Mouse (Mus musculus) lung, postnatal 0 days (tissue): ENCODE results near the gene Lrfn3. TPM values are rescaled to one million over a fixed set of nuclear protein-coding genes. Genes with fewer than 3 reads are reported as not detected.

Experiments used
- ATAC-seq: fragments of 200-750 bp; cut with Nextera tagmentation; 2 replicates; pipeline ENCODE4 v1.8.0; 2017; ENCODE audit warnings: moderate library complexity
- DNase-seq: peaks from one replicate; pipeline ENCODE4 v3.0.0-alpha.2; 2016; ENCODE audit warnings: low spot score
- H3K27ac ChIP-seq: fragments of 300-500 bp; sonication (generic); 2 replicates; pipeline ENCODE4 v1.5.1; 2014; ENCODE audit warnings: antibody characterized with exemption, mild to moderate bottlenecking, low read length, mixed read lengths
- H3K27me3 ChIP-seq: fragments of 300-500 bp; sonication (generic); replicated peaks from 2 replicates; pipeline ENCODE4 v1.6.1; 2014; ENCODE audit warnings: low read length, mixed read lengths; ENCODE audit not compliant: insufficient read depth
- H3K36me3 ChIP-seq: fragments of 300-500 bp; sonication (generic); 2 replicates; pipeline ENCODE4 v1.6.1; 2014; ENCODE audit warnings: low read length, mixed read lengths; ENCODE audit not compliant: insufficient read depth
- H3K4me1 ChIP-seq: fragments of 300-500 bp; sonication (generic); 2 replicates; pipeline ENCODE4 v1.6.1; 2014; ENCODE audit warnings: antibody characterized with exemption, low read depth, low read length, mixed read lengths; ENCODE audit not compliant: insufficient read depth
- H3K4me2 ChIP-seq: fragments of 300-500 bp; sonication (generic); replicated peaks from 2 replicates; pipeline ENCODE4 v1.6.1; 2014; ENCODE audit warnings: low read depth, mild to moderate bottlenecking, low read length, moderate library complexity, mixed read lengths
- H3K4me3 ChIP-seq: fragments of 300-500 bp; sonication (generic); 2 replicates; pipeline ENCODE4 v1.5.1; 2014; ENCODE audit warnings: low read depth, low read length
- H3K9ac ChIP-seq: fragments of 300-500 bp; sonication (generic); replicated peaks from 2 replicates; pipeline ENCODE4 v1.6.1; 2014; ENCODE audit warnings: low read depth, mild to moderate bottlenecking
- H3K9me3 ChIP-seq: fragments of 300-500 bp; sonication (generic); 2 replicates; pipeline ENCODE4 v1.6.1; 2016; ENCODE audit warnings: low read length, mixed read lengths
- CTCF ChIP-seq: IDR thresholded peaks from 2 replicates; pipeline ENCODE4 v1.5.1; 2016; ENCODE audit warnings: antibody characterized with exemption, mild to moderate bottlenecking
- EP300 ChIP-seq: IDR thresholded peaks from 2 replicates; pipeline ENCODE4 v1.6.1; 2016; ENCODE audit warnings: antibody characterized with exemption, mild to moderate bottlenecking, control low read depth
- WGBS: fragments of 180-500 bp; shearing (Covaris S2); extraction: QIAGEN DNeasy Blood & Tissue Kit; methylation state at CpG from one replicate; pipeline ENCODE4 v1.1.7; 2014; 5-methylcytosine and 5-hydroxymethylcytosine counted together
- polyA plus RNA-seq: library from polyadenylated mRNA; unstranded; fragments of >200 nt; fragmentation: Nextera tagmentation; extraction: Ambion mirVana; gene quantifications from 2 replicates; pipeline ENCODE4 v1.2.1, GENCODE M21; 2015

The Lrfn3 gene
- polyA plus RNA-seq, 1 experiment from 2014 or later: 2.0 TPM

DNA sequence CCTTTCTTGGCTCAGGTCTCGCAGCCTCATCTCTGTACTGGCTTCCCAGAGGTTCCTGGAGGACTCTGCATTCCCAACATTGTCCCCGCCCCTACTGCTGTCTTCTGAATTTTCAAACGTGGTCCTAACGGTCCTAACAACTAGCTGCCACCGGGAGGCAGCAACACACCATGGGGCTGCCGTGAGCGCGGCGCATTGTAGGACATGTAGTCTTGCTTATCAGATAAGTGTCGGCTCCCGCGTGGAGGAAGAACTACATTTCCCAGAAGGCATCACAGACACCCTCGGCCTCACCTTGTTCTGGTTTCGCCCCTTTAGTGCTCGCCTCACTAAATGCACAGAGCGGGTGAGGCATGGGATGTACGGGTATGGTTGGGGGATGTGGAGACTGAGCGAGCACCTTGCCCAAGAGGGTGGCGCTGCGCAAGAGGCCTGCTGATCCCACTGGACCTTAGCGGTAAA is 11.0 kb upstream of the Lrfn3 start:
- Histone ChIP-seq H3K36me3 (no peaks in the 10 kb centered on the region), H3K27ac (no peak overlapping the region), H3K27me3 (no peaks in the 10 kb centered on the region), H3K9me3 (no peaks in the 10 kb centered on the region), H3K9ac (no peak overlapping the region), H3K4me3 (peak overlapping the region; percentile 40), H3K4me2 (peak overlapping the region; percentile 58), H3K4me1 (no peaks in the 10 kb centered on the region)
- peak; percentile 98 for DNase-seq
- ATAC-seq: peak; percentile 100
- TF ChIP-seq EP300 (no peak), CTCF (peak; percentile 99)
- 2% methylated on average over 21 of the region's 21 CpGs for WGBS

- TF ChIP-seq CTCF (no peak), EP300 (no peak)
- no peaks in the 10 kb centered on the region for H3K27me3 ChIP-seq
- WGBS: 67% methylated on average over 2 of the region's 2 CpGs
- H3K36me3 ChIP-seq: no peaks in the 10 kb centered on the region
- no peak overlapping the region for H3K4me2 ChIP-seq
- peaks cover 4% of the 10 kb centered on the region; the same call in 1 of the 2 replicates for H3K4me1 ChIP-seq
- ATAC-seq: no peak
- H3K9me3 ChIP-seq: no peaks in the 10 kb centered on the region
- DNase-seq: no peak
- H3K9ac ChIP-seq: no peak overlapping the region
- H3K27ac ChIP-seq: no peak overlapping the region
- no peak overlapping the region for H3K4me3 ChIP-seq
These were observed 4.9 kb upstream of the Lrfn3 start for GRCm38 (mm10) chr7:30367466-30367865.

GRCm38 (mm10) chr7:30363344-30363738 is 769 bp upstream of the Lrfn3 start:
- ATAC-seq: no peak

GRCm38 (mm10) chr7:30360028-30360427 is 2.5 kb downstream of the Lrfn3 start:
- Histone ChIP-seq H3K4me3 (no peak overlapping the region), H3K9me3 (no peaks in the 10 kb centered on the region), H3K9ac (no peak overlapping the region), H3K4me1 (peaks cover 4% of the 10 kb centered on the region; the same call in 1 of the 2 replicates), H3K27me3 (no peaks in the 10 kb centered on the region), H3K4me2 (no peak overlapping the region), H3K36me3 (no peaks in the 10 kb centered on the region), H3K27ac (no peak overlapping the region)
- TF ChIP-seq EP300 (no peak), CTCF (no peak)
- DNase-seq (no peak), ATAC-seq (no peak)
- WGBS: 88% methylated on average over 17 of the region's 17 CpGs

More at GRCm38 (mm10) chr7:30363344-30363738, 769 bp upstream of the Lrfn3 start:
- H3K27me3 ChIP-seq: no peaks in the 10 kb centered on the region
- peak overlapping the region; percentile 63 for H3K4me3 ChIP-seq
- H3K4me2 ChIP-seq: peak overlapping the region; percentile 89
- H3K9me3 ChIP-seq: no peaks in the 10 kb centered on the region
- no peak for TF ChIP-seq CTCF
- no peak for TF ChIP-seq EP300
- peaks cover 4% of the 10 kb centered on the region; the same call in 1 of the 2 replicates for H3K4me1 ChIP-seq
- no peak overlapping the region for H3K27ac ChIP-seq
- WGBS: 52% methylated on average over 6 of the region's 6 CpGs
- peak overlapping the region; percentile 54; the same call in 1 of the 2 replicates for H3K9ac ChIP-seq
- DNase-seq: no peak
- no peaks in the 10 kb centered on the region for H3K36me3 ChIP-seq

GRCm38 (mm10) chr7:30359276-30359865 is 3.2 kb downstream of the Lrfn3 start:
- peaks cover 4% of the 10 kb centered on the region; the same call in 1 of the 2 replicates for H3K4me1 ChIP-seq
- 82% methylated on average over 29 of the region's 31 CpGs for WGBS
- no peaks in the 10 kb centered on the region for H3K9me3 ChIP-seq
- H3K9ac ChIP-seq: no peak overlapping the region
- H3K27ac ChIP-seq: no peak overlapping the region
- no peak for DNase-seq
- no peak overlapping the region for H3K4me3 ChIP-seq
- H3K27me3 ChIP-seq: no peaks in the 10 kb centered on the region
- no peak for ATAC-seq
- no peaks in the 10 kb centered on the region for H3K36me3 ChIP-seq
- TF ChIP-seq CTCF (no peak), EP300 (no peak)
- no peak overlapping the region for H3K4me2 ChIP-seq

GRCm38 (mm10) chr7:30358378-30359186 is 4.0 kb downstream of the Lrfn3 start:
- WGBS: 62% methylated on average over 7 of the region's 7 CpGs
- no peaks in the 10 kb centered on the region for H3K27me3 ChIP-seq
- no peak for ATAC-seq
- no peaks in the 10 kb centered on the region for H3K9me3 ChIP-seq
- peaks cover 3% of the 10 kb centered on the region; the same call in 1 of the 2 replicates for H3K4me1 ChIP-seq
- no peak for DNase-seq
- TF ChIP-seq EP300: no peak
- no peak for TF ChIP-seq CTCF
- H3K36me3 ChIP-seq: no peaks in the 10 kb centered on the region
- H3K27ac ChIP-seq: no peak overlapping the region
- no peak overlapping the region for H3K9ac ChIP-seq
- H3K4me3 ChIP-seq: no peak overlapping the region
- H3K4me2 ChIP-seq: no peak overlapping the region
